Mouse (Mus musculus): ENCODE measurements around the gene Ninj1.

Gene Ninj1

DNA sequence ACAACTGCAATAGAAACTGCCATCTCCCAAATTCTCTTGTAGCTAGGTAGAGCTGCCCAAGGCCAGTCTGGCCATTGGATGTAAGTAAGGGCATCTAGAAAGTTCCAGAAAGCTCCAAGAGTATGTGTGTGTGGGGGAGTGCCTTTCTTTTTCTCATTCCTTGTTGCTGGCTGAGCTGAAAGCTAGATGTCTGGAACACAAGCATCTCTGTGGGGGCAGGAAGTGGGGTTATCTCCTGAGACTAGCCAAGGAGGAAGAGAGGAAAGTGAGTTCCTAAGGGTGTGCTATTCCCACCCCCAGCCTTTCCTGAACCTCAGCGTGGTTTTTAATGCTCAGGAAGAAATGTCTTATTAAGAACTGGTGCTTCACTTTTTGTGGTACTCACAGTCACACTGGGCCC lies 15.6 kb upstream of the Ninj1 start:
- in situ Hi-C loops (cut with MboI, MseI), result no loop called here

- in situ Hi-C loops (cut with MboI, MseI), result no loop called here
Observed at GRCm38 (mm10) chr13:49172335-49172734, 14.9 kb upstream of the Ninj1 start.

DNA sequence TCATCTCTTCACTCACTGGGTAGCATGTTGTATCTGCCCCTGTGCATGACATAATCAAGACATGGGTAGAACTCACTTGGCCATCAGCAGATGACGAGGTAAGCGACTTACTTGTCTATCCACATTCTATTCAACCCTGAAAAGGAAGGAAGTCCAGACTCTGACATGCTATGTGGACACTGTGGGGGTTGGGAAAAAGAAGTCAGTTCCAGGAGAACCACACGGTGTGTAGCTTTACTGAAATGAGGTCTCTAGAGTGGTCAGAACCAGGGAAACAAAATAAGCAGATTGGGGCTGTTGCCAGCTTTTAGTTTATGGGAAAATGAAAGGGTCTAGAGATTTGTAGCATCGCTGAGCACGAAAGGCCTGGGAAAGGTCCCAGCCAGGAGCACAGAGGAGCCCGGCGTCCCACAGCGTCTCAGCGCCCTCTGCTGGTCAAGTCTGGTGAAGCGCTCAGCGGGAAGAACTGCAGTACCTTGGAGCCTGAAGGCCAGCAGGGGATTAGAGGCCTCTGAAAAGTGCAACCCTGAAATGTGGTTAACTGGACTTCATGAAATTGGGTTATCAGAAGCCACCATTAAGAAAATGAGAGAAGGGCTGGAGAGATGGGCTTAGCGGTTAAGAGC lies 14.2 kb upstream of the Ninj1 start:
- in situ Hi-C loops (cut with MboI, MseI), result no loop called here

GRCm38 (mm10) chr13:49175509-49175908 lies 11.8 kb upstream of the Ninj1 start:
- in situ Hi-C loops (cut with MboI, MseI), result no loop called here

DNA sequence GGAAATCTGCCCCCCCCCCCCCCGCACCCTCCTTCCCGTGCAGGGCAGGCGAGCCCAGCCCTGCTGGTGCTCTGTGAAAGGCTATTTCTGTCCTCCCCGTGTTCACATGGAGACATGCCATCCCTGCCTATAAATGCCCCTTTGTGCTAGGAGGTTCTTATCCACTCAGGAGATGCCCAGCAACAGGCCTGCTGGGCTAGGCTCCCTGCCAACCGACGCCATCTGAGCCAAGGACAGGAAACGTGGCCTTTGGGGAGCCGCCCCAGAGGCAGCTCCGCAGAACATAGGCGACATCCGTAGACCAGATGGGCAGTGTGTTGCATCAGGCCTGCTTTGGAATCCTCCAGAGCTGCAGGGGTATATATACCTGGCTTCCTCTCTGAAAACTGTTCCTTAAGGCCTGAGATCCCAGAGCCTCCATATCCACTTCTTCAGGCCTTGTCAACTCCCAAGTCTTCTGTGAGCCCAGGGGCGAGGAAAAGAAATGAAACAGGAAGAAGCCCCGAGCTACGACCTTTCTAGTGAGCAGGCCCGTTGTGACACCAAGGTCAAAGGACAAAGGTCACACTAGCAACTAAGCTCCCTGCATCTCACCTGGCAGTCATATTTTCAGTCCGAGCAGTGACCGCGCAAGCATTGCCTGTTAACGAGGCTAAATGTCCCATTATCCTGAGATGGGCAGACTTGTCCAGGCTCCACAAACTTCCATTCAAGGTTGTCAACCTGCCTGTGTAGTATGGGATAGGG lies 8.3 kb upstream of the Ninj1 start:
- in situ Hi-C loops (cut with MboI, MseI), result no loop called here

DNA sequence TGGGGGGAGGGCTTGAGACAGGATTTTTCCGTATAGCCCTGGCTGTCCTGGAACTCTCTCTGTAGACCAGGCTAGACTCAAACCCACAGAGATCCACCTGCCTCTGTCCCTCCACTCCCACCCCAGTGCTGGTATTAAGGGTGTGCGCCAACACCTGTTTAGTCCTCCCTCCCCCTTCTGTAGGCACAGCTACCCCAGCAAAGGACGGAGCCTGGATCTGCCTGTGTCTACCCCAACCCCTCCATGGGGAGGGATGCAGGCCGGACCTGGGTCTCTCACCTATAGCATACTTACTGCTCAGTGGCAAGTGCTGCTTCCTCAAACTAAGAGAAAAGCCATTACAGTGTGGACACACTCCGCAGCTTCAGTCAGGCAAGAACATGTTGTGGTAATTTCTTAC lies 7.0 kb upstream of the Ninj1 start:
- in situ Hi-C loops (cut with MboI, MseI), result no loop called here

- in situ Hi-C loops (cut with MboI, MseI), result no loop called here
Observed at GRCm38 (mm10) chr13:49180691-49181090, 6.6 kb upstream of the Ninj1 start.

DNA sequence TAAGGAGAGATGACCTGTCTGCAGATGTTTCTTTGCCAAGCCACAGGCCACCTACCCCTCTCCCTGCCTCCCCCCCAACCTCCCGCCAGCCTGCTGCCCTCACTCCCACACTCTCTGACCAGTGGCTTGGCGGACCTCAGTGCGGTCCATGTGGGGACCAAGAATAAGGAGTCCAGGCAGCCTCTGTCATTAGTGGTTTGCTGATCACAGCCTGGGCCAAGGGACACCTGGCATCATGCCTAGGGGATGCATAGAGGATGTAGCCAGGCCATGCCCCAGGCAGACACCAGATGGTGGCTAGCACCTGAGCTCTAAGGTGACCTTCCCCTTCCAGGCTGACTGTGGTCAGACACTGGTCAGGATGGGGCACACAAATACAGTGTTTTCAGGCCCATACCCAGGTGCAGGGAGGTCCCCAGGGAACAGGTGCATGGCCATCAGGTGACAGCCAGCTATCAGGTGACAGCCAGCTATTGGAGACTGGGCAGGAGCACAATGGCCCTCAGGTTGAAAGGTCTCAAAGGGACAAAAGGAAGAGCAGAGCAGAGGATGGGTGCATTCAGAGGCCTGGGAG lies 5.8 kb upstream of the Ninj1 start:
- in situ Hi-C loops (cut with MboI, MseI), result no loop called here

- in situ Hi-C loops (cut with MboI, MseI), result no loop called here
Observed at GRCm38 (mm10) chr13:49183161-49183560, 4.1 kb upstream of the Ninj1 start.

GRCm38 (mm10) chr13:49183646-49184045 lies 3.6 kb upstream of the Ninj1 start:
- in situ Hi-C loops (cut with MboI, MseI), result no loop called here

- in situ Hi-C loops (cut with MboI, MseI), result no loop called here
Observed at GRCm38 (mm10) chr13:49186798-49187287, 442 bp upstream of the Ninj1 start.

GRCm38 (mm10) chr13:49188219-49188965 lies 1.1 kb downstream of the Ninj1 start:
- in situ Hi-C loops (cut with MboI, MseI), result no loop called here

GRCm38 (mm10) chr13:49188966-49189360 lies 1.7 kb downstream of the Ninj1 start:
- in situ Hi-C loops (cut with MboI, MseI), result no loop called here

- in situ Hi-C loops (cut with MboI, MseI), result no loop called here
Observed at GRCm38 (mm10) chr13:49189970-49190870, 2.9 kb downstream of the Ninj1 start.

- in situ Hi-C loops (cut with MboI, MseI), result no loop called here
Observed at GRCm38 (mm10) chr13:49190876-49191672, 3.8 kb downstream of the Ninj1 start.

DNA sequence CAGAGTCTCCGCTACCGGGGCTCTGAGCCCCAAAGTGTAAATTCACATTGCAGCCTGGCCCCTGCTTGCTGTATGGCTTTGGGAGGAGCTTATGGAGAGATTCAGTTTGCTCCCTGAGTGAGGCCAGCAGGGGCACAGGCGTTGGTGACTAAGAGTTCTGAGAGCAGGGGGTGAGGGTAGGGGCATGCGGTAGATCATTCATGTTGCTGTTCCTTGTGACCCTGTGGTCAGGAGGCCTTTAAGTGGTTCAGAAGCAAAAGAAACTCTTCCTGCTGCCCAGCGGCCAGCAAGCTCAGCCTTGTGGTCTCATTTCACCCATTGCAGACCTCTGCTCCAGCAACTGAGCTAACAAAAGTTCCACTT lies 4.4 kb downstream of the Ninj1 start:
- in situ Hi-C loops (cut with MboI, MseI), result no loop called here

DNA sequence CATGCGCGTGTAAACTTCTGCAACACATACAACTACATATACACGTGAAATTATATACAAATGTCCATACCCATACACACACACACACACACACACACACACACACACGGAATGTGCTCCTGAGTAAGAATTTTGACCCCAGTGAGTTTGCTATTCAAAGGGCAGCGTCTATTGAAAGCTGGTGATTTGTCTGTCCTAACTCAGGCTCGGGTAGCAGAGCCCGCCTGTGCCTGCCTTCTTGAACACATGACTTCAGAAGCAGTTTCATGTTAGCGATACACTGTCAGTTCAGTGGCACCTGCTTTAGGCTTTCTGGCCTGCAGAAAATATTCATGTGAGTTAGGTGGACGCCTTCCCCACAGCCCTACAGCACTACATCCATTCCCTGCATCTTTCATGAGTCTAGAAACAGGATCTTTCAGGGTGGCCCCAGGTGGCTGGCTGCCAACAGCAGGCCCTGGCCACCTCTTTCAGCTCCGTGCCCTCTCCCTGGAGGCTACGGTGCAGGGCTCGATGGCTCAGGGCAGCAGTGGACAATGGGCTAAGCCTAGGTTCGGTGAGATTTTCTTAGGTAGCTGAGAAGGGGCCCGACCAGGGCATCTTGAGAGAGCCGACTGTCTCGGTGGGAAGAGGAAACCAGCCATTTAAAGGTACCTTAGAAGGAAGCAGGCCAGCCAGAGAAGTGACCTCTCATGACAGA lies 5.0 kb downstream of the Ninj1 start:
- in situ Hi-C loops (cut with MboI, MseI), result no loop called here

- in situ Hi-C loops (cut with MboI, MseI), result no loop called here
Observed at GRCm38 (mm10) chr13:49193650-49194049, 6.4 kb downstream of the Ninj1 start.

DNA sequence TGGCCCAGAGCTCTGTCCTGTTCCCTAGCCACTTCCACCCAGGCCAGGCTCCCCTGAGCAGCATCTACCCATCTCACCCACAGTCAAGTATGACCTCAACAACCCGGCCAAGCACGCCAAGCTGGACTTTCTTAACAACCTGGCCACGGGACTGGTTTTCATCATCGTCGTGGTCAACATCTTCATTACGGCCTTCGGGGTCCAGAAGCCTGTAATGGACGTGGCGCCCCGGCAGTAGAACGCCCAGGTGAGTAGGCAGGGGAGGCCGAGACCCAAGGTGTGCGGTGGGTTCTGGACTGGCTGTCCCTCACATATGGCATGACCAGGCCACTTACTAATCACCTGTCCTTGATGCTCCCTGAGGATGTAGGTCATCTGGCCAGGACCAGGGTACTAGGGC lies 7.5 kb downstream of the Ninj1 start:
- in situ Hi-C loops (cut with MboI, MseI), result no loop called here

DNA sequence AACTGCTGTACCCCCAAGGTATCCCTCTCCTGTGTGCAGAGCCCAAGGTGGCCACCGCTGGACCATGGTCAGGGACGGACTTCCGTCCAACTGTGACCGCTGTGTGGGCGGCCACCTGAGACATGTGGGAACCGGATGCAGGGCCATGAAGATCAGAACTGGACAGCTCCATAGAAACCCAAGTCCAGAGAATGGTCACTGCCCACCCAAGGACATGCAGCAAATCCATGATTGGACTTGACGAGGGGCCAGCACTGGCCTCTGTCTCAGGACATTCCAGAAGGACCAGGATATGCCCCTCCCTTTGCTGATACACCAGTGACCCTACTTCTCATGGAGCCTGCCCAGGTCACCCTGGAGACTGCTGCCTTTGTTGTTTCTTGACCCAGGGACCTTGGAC lies 8.4 kb downstream of the Ninj1 start:
- in situ Hi-C loops (cut with MboI, MseI), result no loop called here
